Mouse (Mus musculus): ENCODE measurements around the gene Fbxl8.

GRCm38 (mm10) chr8:105303874-105304273 lies 39.4 kb downstream of the Fbxl8 start:
- TF ChIP-seq CTCF (IDR thresholded peaks at IDR 0.05; ENCODE audit: low read depth) (no peak), EP300 (IDR thresholded peaks at IDR 0.05; ENCODE audit: low read depth) (no peak)
